Mouse (Mus musculus) lung, adult 2 months (tissue): ENCODE measurements around the gene 4930433I11Rik. TPM values are rescaled to one million over a fixed set of nuclear protein-coding genes. Genes with fewer than 3 reads are reported as not detected.
"Not testable (repeated sequence)": the region's sequence is repeated elsewhere in the genome, so short reads cannot be mapped to it uniquely, and the experiment has no call there.

ENCODE experiments used
- DNase-seq: peaks from one replicate; pipeline ENCODE4 v3.0.0; 2022
- H3K4me1 ChIP-seq: fragments of 200-500 bp; 2 replicates; pipeline ENCODE4 v1.6.1; 2011; ENCODE audit warnings: low read length; ENCODE audit not compliant: control insufficient read depth, insufficient read depth
- H3K4me3 ChIP-seq: fragments of 200-500 bp; replicated peaks from 2 replicates; pipeline ENCODE3; 2011; ENCODE audit warnings: low read depth, mild to moderate bottlenecking, control low read depth, low read length; ENCODE audit errors: extremely low read depth
- CTCF ChIP-seq: fragments of 200-500 bp; IDR thresholded peaks from 2 replicates; pipeline ENCODE4 v1.5.1; 2011; ENCODE audit warnings: mild to moderate bottlenecking, low read length, control low read depth; ENCODE audit not compliant: insufficient read depth
- POLR2A ChIP-seq: fragments of 200-500 bp; IDR thresholded peaks from 2 replicates; pipeline ENCODE4 v1.6.1; 2011; ENCODE audit warnings: low read depth, mild to moderate bottlenecking, control low read depth, low read length, borderline replicate concordance; ENCODE audit errors: extremely low read depth
- WGBS: fragments of 180-500 bp; shearing (Covaris S2); methylation state at CpG from one replicate; pipeline ENCODE4 v1.1.7; 2018; 5-methylcytosine and 5-hydroxymethylcytosine counted together
- polyA plus RNA-seq: library from polyadenylated mRNA; depleted of rRNA; stranded (reverse); fragments of >200 nt; gene quantifications from 2 replicates; pipeline ENCODE4 v1.2.3, GENCODE M21; 2012; rRNA removed

4930433I11Rik gene
- not detected in 2 replicates for polyA plus RNA-seq

DNA sequence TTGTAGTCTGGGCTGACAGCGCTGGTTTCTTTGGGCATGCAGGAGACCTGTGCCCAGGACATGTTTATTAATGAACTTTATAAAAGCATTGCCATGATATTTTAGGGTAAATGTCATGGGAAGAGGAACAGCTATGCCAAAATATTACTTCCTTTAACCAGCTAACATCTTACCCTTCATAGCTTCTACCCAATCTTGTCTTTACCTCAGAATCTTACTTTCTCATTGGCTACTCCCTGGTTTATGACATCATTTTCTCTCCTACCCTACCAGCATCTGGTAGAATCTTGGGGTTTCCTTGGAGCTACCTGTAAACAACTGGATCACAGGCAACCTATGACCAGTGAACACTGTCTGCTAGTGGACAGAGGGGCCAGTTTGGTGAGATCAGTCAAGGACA lies at the start of gene 4930433I11Rik:
TSS of gene 4930433I11Rik (plus strand) at position 301 of the 400 bp plus-strand sequence.
- DNase-seq, result no peak
- no peaks in the 10 kb centered on the region for H3K4me1 ChIP-seq
- no peak for TF ChIP-seq CTCF
- TF ChIP-seq POLR2A, result no peak
- 82% methylated on average over 1 of the region's 1 CpGs for WGBS
- no peak within 1 kb of the TSS for H3K4me3 ChIP-seq

GRCm38 (mm10) chr7:40939371-40939770 lies 48.0 kb upstream of the 4930433I11Rik start:
- 78% methylated on average over 1 of the region's 1 CpGs for WGBS
- no peaks in the 10 kb centered on the region for H3K4me1 ChIP-seq
- no peak overlapping the region for H3K4me3 ChIP-seq
- DNase-seq, result no peak
- no peak for TF ChIP-seq POLR2A
- TF ChIP-seq CTCF, result no peak

- TF ChIP-seq POLR2A, result no peak
- no peak for TF ChIP-seq CTCF
- Histone ChIP-seq H3K4me3 (no peak overlapping the region), H3K4me1 (no peaks in the 10 kb centered on the region)
- WGBS, result 55% methylated on average over 3 of the region's 3 CpGs
- no peak for DNase-seq
These were observed 45.0 kb upstream of the 4930433I11Rik start for GRCm38 (mm10) chr7:40942233-40942935.

GRCm38 (mm10) chr7:41032419-41032818 lies 45.1 kb downstream of the 4930433I11Rik start, which contains the start of gene Gm4884:
TSS of gene Gm4884 (plus strand) at chr7:41032719.
- not testable (repeated sequence) for H3K4me1 ChIP-seq, H3K4me3 ChIP-seq, DNase-seq
- WGBS, result 83% methylated on average over 1 of the region's 1 CpGs

GRCm38 (mm10) chr7:41044058-41044457 lies 56.7 kb downstream of the 4930433I11Rik start:
- 50% methylated on average over 3 of the region's 3 CpGs for WGBS
- H3K4me1 ChIP-seq, DNase-seq, H3K4me3 ChIP-seq: not testable (repeated sequence)

Other genes starting within 250 kb of the 4930433I11Rik start
- 4.6 and 6.1 TPM in 2 replicates for gene Vstm2b, start 89.2 kb upstream of the 4930433I11Rik start, polyA plus RNA-seq
- gene Gm4884, start 45.2 kb downstream of the 4930433I11Rik start, polyA plus RNA-seq, result not detected in 2 replicates
- not detected in 2 replicates for gene Gm5592, start 166.3 kb downstream of the 4930433I11Rik start, polyA plus RNA-seq